In genomic region chr14:30217124-30217523, GRCm38 (mm10) we compare ENCODE assay signal across 26 mouse cellular contexts.
DNase-seq lines count a peak whose midpoint lies in the region; ATAC-seq and TF ChIP-seq lines count a peak whose summit lies in the region.
"Had no signal": no experiment of that assay in that cellular context is flagged by ENCODE, and none has a peak within 500 bp of the region (broad histone marks: within the 10 kb centered on the region; RNA-seq: fewer than 3 reads in every experiment).

No protein-coding gene starts in this region.

- no peak overlapping the region for H3K9ac ChIP-seq in heart, adult 2 months (ENCODE audit: low read depth, low read length)
- H3K9ac ChIP-seq: embryonic facial prominence, embryonic 12.5 days; hindbrain, embryonic 12.5 days; limb, embryonic 12.5 days; liver, embryonic 12.5 days; lung, embryonic 14.5 days had no signal

- no peaks in the 10 kb centered on the region for H3K79me2 ChIP-seq in heart, adult 2 months (replicated peaks; ENCODE audit: control insufficient read depth, insufficient read depth, low read length)

- DNase-seq in heart, adult 2 months, result no peak
- DNase-seq in heart, postnatal 14 days, result no peak
- DNase-seq in left cerebral cortex, postnatal 4 days, result peak; percentile 13
- no peak for DNase-seq in left cerebral cortex, postnatal 36 days (ENCODE audit: low spot score in 2 of 2)
- DNase-seq in 3134 (ENCODE audit: extremely low read depth, insufficient read length, low spot score), result peak; percentile 7
- no peak for DNase-seq in testis, postnatal 14 days (ENCODE audit: low spot score)
- no peak for DNase-seq in neural tube, embryonic 10.5 days (ENCODE audit: extremely low spot score, low spot score)
- DNase-seq: adrenal gland, adult 2 months; B cell, adult 2 months; cerebellum, adult 9-11 months; gastrocnemius, postnatal 36 days; kidney, postnatal 4 days; lung, embryonic 14.5 days; retina, postnatal 1 day; thymus, postnatal 36 days had no signal

- H3K27me3 ChIP-seq in heart, adult 2 months (ENCODE audit: control insufficient read depth, insufficient read depth, low read length), result no peaks in the 10 kb centered on the region
- H3K27me3 ChIP-seq: embryonic facial prominence, embryonic 12.5 days; hindbrain, embryonic 12.5 days; limb, embryonic 12.5 days; liver, embryonic 12.5 days had no signal

- H3K4me1 ChIP-seq in heart, adult 2 months (ENCODE audit: control insufficient read depth, insufficient read depth, low read length), result peaks cover 3% of the 10 kb centered on the region
- H3K4me1 ChIP-seq: hindbrain, embryonic 12.5 days; liver, embryonic 12.5 days had no signal

- TF ChIP-seq CTCF in heart, adult 2 months (IDR thresholded peaks at IDR 0.05), result peak; percentile 13; the same call in 1 of the 2 replicates

- 73% methylated on average over 2 of the region's 2 CpGs for WGBS in heart, adult 2 months

- ATAC-seq in common myeloid progenitor, adult 5-6 weeks (replicated peaks; ENCODE audit: low read depth, poor library complexity, severe bottlenecking), result peak; percentile 78
- ATAC-seq: forebrain, embryonic 14.5 days; inflammation-experienced regulatory T-cells, adult 6 months; liver, embryonic 12.5 days; midbrain, embryonic 16.5 days had no signal

- intact Hi-C loops in heart, adult 2 months (cut with DNase I), result loop anchor here (5.0 kb wide), 2 partner anchors 40 to 80 kb away; no protein-coding TSS in a partner anchor
- intact Hi-C loops in heart, postnatal 14 days (cut with DNase I), result no loop called here
- intact Hi-C loops in left cerebral cortex, postnatal 4 days (cut with DNase I), result no loop called here
- intact Hi-C loops in left cerebral cortex, postnatal 36 days (cut with DNase I), result no loop called here

- no peak for TF ChIP-seq POLR2A in heart, adult 2 months (IDR thresholded peaks at IDR 0.05; ENCODE audit: insufficient read depth, low read depth, low read length)

- no peak overlapping the region for H3K27ac ChIP-seq in heart, adult 2 months
- H3K27ac ChIP-seq: embryonic facial prominence, embryonic 12.5 days; heart, embryonic 10.5 days; hindbrain, embryonic 12.5 days; limb, embryonic 12.5 days; liver, embryonic 12.5 days; macrophage had no signal

- TF ChIP-seq EP300 in heart, adult 2 months (IDR thresholded peaks at IDR 0.05; ENCODE audit: insufficient read depth, low read depth, low read length), result no peak

- H3K4me3 ChIP-seq in heart, adult 2 months, result no peak overlapping the region
- H3K4me3 ChIP-seq: embryonic facial prominence, embryonic 12.5 days; erythroblast, embryonic 14.5 days; heart, embryonic 10.5 days; hindbrain, embryonic 12.5 days; limb, embryonic 12.5 days; liver, embryonic 12.5 days had no signal

- no peaks in the 10 kb centered on the region for H3K36me3 ChIP-seq in heart, adult 2 months (ENCODE audit: control insufficient read depth, insufficient read depth, low read length)
- H3K36me3 ChIP-seq: embryonic facial prominence, embryonic 12.5 days; heart, embryonic 10.5 days; hindbrain, embryonic 12.5 days; limb, embryonic 12.5 days; liver, embryonic 12.5 days had no signal

Comparison
In these comparisons a context has a peak if more than half of its experiments do, and no peak if none do; other contexts are left out.
1. DNase-seq: peak in left cerebral cortex, postnatal 4 days (single experiment) and 3134 (single experiment); none in heart, adult 2 months (0 of 2), heart, postnatal 14 days (0 of 2), left cerebral cortex, postnatal 36 days (0 of 2), testis, postnatal 14 days (single experiment) and neural tube, embryonic 10.5 days (single experiment).